Comparison of ENCODE assay signal across 16 mouse cellular contexts in genomic region chr10:98577040-98577439, GRCm38 (mm10).
"Had no signal": no experiment of that assay in that cellular context is flagged by ENCODE, and none has a peak within 500 bp of the region (broad histone marks: within the 10 kb centered on the region; RNA-seq: fewer than 3 reads in every experiment).

No protein-coding gene starts in this region.

- H3K27ac ChIP-seq: kidney, postnatal 0 days; limb, embryonic 10.5 days; liver, embryonic 15.5 days; midbrain, embryonic 10.5 days; neural tube, embryonic 15.5 days had no signal

- DNase-seq: kidney, adult 9 months; kidney, postnatal 36 days; lung, adult 2 months; lung, postnatal 36 days; midbrain, embryonic 14.5 days; spleen, adult 18-20 months; thymus, adult 2 months; thymus, postnatal 36 days had no signal

- ATAC-seq: intestine, embryonic 16.5 days; lung, postnatal 0 days had no signal

- H3K4me3 ChIP-seq: limb, embryonic 10.5 days; liver, embryonic 15.5 days; midbrain, embryonic 10.5 days; myocyte; neural tube, embryonic 15.5 days had no signal
